ENCODE assay signal across 8 mouse cellular contexts in the genomic region with DNA sequence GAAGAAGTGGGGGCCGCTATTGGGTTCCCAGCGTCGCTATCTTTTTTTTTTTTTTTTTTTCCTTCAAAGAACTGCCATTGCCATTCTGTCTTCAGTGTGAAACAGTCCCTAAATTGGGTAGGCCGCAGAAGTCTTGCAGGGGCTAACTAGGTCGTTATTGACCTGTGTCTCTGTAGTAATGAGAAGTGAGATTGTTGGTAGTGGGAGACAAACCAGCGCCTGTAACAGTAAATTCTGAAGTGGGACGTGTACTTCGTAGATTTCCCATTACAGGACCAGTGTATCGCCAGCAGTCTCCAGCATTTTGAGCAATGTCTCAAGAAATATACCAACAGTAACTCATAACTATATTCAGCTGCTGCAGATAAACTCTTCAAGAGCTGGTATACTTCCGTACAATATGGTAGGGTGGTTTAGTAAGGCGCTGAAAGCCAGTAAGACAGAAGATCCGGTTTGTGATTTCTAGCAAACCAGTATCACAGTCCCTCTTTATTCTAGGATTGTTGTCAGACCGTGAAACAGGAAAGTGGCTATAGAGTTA. TPM values are rescaled to one million over a fixed set of nuclear protein-coding genes. Genes with fewer than 3 reads are reported as not detected.
DNase-seq lines count a peak whose midpoint lies in the region; ATAC-seq and TF ChIP-seq lines count a peak whose summit lies in the region.

No protein-coding gene starts in this region.

- peak overlapping the region; percentile 100 for H3K4me3 ChIP-seq in testis, adult 2 months (ENCODE audit: control insufficient read depth, low read depth, low read length)
- peak overlapping the region; percentile 96 for H3K4me3 ChIP-seq in neural tube, embryonic 12.5 days

- H3K9me3 ChIP-seq in neural tube, embryonic 12.5 days, result no peaks in the 10 kb centered on the region

- H3K27me3 ChIP-seq in testis, adult 2 months (ENCODE audit: control insufficient read depth, insufficient read depth, low read length), result no peaks in the 10 kb centered on the region
- H3K27me3 ChIP-seq in neural tube, embryonic 12.5 days (replicated peaks), result no peaks in the 10 kb centered on the region

- H3K36me3 ChIP-seq in testis, adult 2 months (ENCODE audit: control insufficient read depth, insufficient read depth, low read length), result no peaks in the 10 kb centered on the region; the same call in 1 of the 2 replicates
- H3K36me3 ChIP-seq in neural tube, embryonic 12.5 days, result peaks cover 4% of the 10 kb centered on the region; the same call in 1 of the 2 replicates

- peak; percentile 23 for DNase-seq in cerebellum, adult 9-10 months
- no peak for DNase-seq in cerebellum, adult 11-12 months
- DNase-seq in testis, postnatal 14 days (ENCODE audit: low spot score), result no peak
- peak; percentile 66 for DNase-seq in induced T-regulatory cell, adult 2 months (ENCODE audit: low read depth)
- no peak for DNase-seq in layer of hippocampus, postnatal 25 days (ENCODE audit: extremely low spot score in 1 of 2, low spot score in 1 of 2)
- no peak for DNase-seq in adrenal gland, adult 8-10 months

- H3K4me1 ChIP-seq in testis, adult 2 months (ENCODE audit: control insufficient read depth, insufficient read depth, low read length), result no peaks in the 10 kb centered on the region
- peaks cover 7% of the 10 kb centered on the region for H3K4me1 ChIP-seq in neural tube, embryonic 12.5 days

- no peak for ATAC-seq in neural tube, embryonic 12.5 days (ENCODE audit: low FRiP score, low read depth)

- peak overlapping the region; percentile 90 for H3K4me2 ChIP-seq in neural tube, embryonic 12.5 days (replicated peaks)

- TF ChIP-seq POLR2A in testis, adult 2 months (IDR thresholded peaks at IDR 0.05; ENCODE audit: control insufficient read depth, low read depth, low read length), result no peak

- H3K9ac ChIP-seq in neural tube, embryonic 12.5 days, result peak overlapping the region; percentile 99

- TF ChIP-seq CTCF in testis, adult 2 months (IDR thresholded peaks at IDR 0.05; ENCODE audit: control insufficient read depth, insufficient read depth, insufficient replicate concordance, low read depth, low read length), result no peak

- WGBS in neural tube, embryonic 12.5 days, result 5% methylated on average over 13 of the region's 13 CpGs

- H3K27ac ChIP-seq in testis, adult 2 months (ENCODE audit: control insufficient read depth, insufficient read depth, low read depth, low read length), result peak overlapping the region; percentile 98
- H3K27ac ChIP-seq in neural tube, embryonic 12.5 days, result no peak overlapping the region

RNA-seq across cellular contexts. Expression of a gene that starts 0.8 kb away (rescaled TPM):
- polyA plus RNA-seq in testis, adult 2 months (2012; rRNA removed), result 4.2 and 7.1 TPM in 2 replicates
- polyA plus RNA-seq in neural tube, embryonic 12.5 days (2016; fragmentation: Nextera tagmentation; extraction: Ambion mirVana), result 355 and 373 TPM in 2 replicates
- total RNA-seq in layer of hippocampus, postnatal 25 days (2021), result 100 to 1,000 TPM; 125 to 138 TPM
- total RNA-seq in adrenal gland, adult 8-10 months (2022), result 100 to 1,000 TPM; 149 to 159 (median 152) TPM

RNA-seq across cellular contexts. Expression of a gene that starts 23.2 kb away (rescaled TPM):
- polyA plus RNA-seq in testis, adult 2 months (2012; rRNA removed), result 1.8 and 2.1 TPM in 2 replicates
- polyA plus RNA-seq in neural tube, embryonic 12.5 days (2016; fragmentation: Nextera tagmentation; extraction: Ambion mirVana), result 30.6 and 36.2 TPM in 2 replicates
- total RNA-seq in layer of hippocampus, postnatal 25 days (2021), result 10 to 100 TPM; 14.2 to 18.0 TPM
- total RNA-seq in adrenal gland, adult 8-10 months (2022), result 10 to 100 TPM; 16.2 to 26.2 (median 21.0) TPM

RNA-seq across cellular contexts. Expression of a gene that starts 34.9 kb away (rescaled TPM):
- polyA plus RNA-seq in testis, adult 2 months (2012; rRNA removed), result 6.7 and 9.1 TPM in 2 replicates
- polyA plus RNA-seq in neural tube, embryonic 12.5 days (2016; fragmentation: Nextera tagmentation; extraction: Ambion mirVana), result 19.2 and 22.6 TPM in 2 replicates
- 100 to 1,000 TPM; 112 to 139 TPM for total RNA-seq in layer of hippocampus, postnatal 25 days (2021)
- total RNA-seq in adrenal gland, adult 8-10 months (2022), result 10 to 100 TPM; 85.6 to 99.8 (median 95.5) TPM

RNA-seq across cellular contexts. Expression of a gene that starts 40.4 kb away (rescaled TPM):
- polyA plus RNA-seq in testis, adult 2 months (2012; rRNA removed), result 10.9 and 20.3 TPM in 2 replicates
- 46.4 and 50.9 TPM in 2 replicates for polyA plus RNA-seq in neural tube, embryonic 12.5 days (2016; fragmentation: Nextera tagmentation; extraction: Ambion mirVana)
- total RNA-seq in layer of hippocampus, postnatal 25 days (2021), result 10 to 100 TPM; 42.2 to 45.8 TPM
- total RNA-seq in adrenal gland, adult 8-10 months (2022), result 10 to 100 TPM; 11.4 to 16.6 (median 14.4) TPM

Comparison
In these comparisons a context has a peak if more than half of its experiments do, and no peak if none do; other contexts are left out.
1. DNase-seq: peak in cerebellum, adult 9-10 months (single experiment) and induced T-regulatory cell, adult 2 months (single experiment); none in cerebellum, adult 11-12 months (single experiment), testis, postnatal 14 days (single experiment), layer of hippocampus, postnatal 25 days (0 of 2) and adrenal gland, adult 8-10 months (single experiment).